Comparison of ENCODE assay signal across 8 mouse cellular contexts in genomic region chr7:109562154-109562599, GRCm38 (mm10). TPM values are rescaled to one million over a fixed set of nuclear protein-coding genes. Genes with fewer than 3 reads are reported as not detected.
DNase-seq lines count a peak whose midpoint lies in the region; ATAC-seq and TF ChIP-seq lines count a peak whose summit lies in the region.

No protein-coding gene starts in this region.

- peak overlapping the region; percentile 21 for H3K4me2 ChIP-seq in heart, embryonic 15.5 days
- H3K4me2 ChIP-seq in lung, postnatal 0 days (replicated peaks; ENCODE audit: low read depth, low read length): peak overlapping the region; percentile 15
- 0 out of 2 replicates have a peak overlapping the region, but pooled peaks have one; percentile 20 for H3K4me2 ChIP-seq in intestine, embryonic 16.5 days (ENCODE audit: low read depth, low read length)
- H3K4me2 ChIP-seq in stomach, embryonic 14.5 days (replicated peaks; ENCODE audit: low read depth, low read length): peak overlapping the region; percentile 10

- TF ChIP-seq POLR2A in lung, adult 2 months (IDR thresholded peaks at IDR 0.05; ENCODE audit: borderline replicate concordance, extremely low read depth, low read depth, low read length): no peak

- H3K27me3 ChIP-seq in heart, embryonic 15.5 days: no peaks in the 10 kb centered on the region
- H3K27me3 ChIP-seq in lung, postnatal 0 days (replicated peaks; ENCODE audit: insufficient read depth, low read length): no peaks in the 10 kb centered on the region
- H3K27me3 ChIP-seq in intestine, embryonic 16.5 days (replicated peaks; ENCODE audit: control insufficient read depth, insufficient read depth, low read length): no peaks in the 10 kb centered on the region
- no peaks in the 10 kb centered on the region for H3K27me3 ChIP-seq in stomach, embryonic 14.5 days (ENCODE audit: control insufficient read depth, insufficient read depth, low read length)

- TF ChIP-seq CTCF in lung, postnatal 0 days (IDR thresholded peaks at IDR 0.05): no peak
- TF ChIP-seq CTCF in lung, adult 2 months (IDR thresholded peaks at IDR 0.05; ENCODE audit: insufficient read depth, low read length): no peak

- peaks cover 49% of the 10 kb centered on the region for H3K4me1 ChIP-seq in heart, embryonic 15.5 days (replicated peaks)
- H3K4me1 ChIP-seq in lung, postnatal 0 days (ENCODE audit: insufficient read depth, low read depth, low read length): peaks cover 40% of the 10 kb centered on the region
- peaks cover 46% of the 10 kb centered on the region for H3K4me1 ChIP-seq in lung, adult 2 months (ENCODE audit: control insufficient read depth, insufficient read depth, low read length)
- H3K4me1 ChIP-seq in intestine, embryonic 16.5 days (ENCODE audit: control insufficient read depth, insufficient read depth, low read length): peaks cover 33% of the 10 kb centered on the region
- peaks cover 33% of the 10 kb centered on the region for H3K4me1 ChIP-seq in stomach, embryonic 14.5 days (ENCODE audit: control insufficient read depth, insufficient read depth, low read length)

- H3K9ac ChIP-seq in heart, embryonic 15.5 days: no peak overlapping the region
- H3K9ac ChIP-seq in lung, postnatal 0 days (replicated peaks; ENCODE audit: low read depth): no peak overlapping the region
- no peak overlapping the region for H3K9ac ChIP-seq in intestine, embryonic 16.5 days (ENCODE audit: low read depth, low read length)
- no peak overlapping the region for H3K9ac ChIP-seq in stomach, embryonic 14.5 days (replicated peaks; ENCODE audit: low read depth, low read length)

- no peak overlapping the region for H3K4me3 ChIP-seq in heart, embryonic 15.5 days
- no peak overlapping the region for H3K4me3 ChIP-seq in lung, postnatal 0 days (ENCODE audit: low read depth, low read length)
- H3K4me3 ChIP-seq in lung, adult 2 months (replicated peaks; ENCODE audit: extremely low read depth, low read depth, low read length): no peak overlapping the region
- H3K4me3 ChIP-seq in intestine, embryonic 16.5 days (ENCODE audit: low read length): no peak overlapping the region
- no peak overlapping the region for H3K4me3 ChIP-seq in stomach, embryonic 14.5 days (ENCODE audit: low read depth, low read length)

- peak overlapping the region; percentile 65 for H3K27ac ChIP-seq in heart, embryonic 15.5 days
- H3K27ac ChIP-seq in lung, postnatal 0 days (ENCODE audit: low read length): peak overlapping the region; percentile 79
- H3K27ac ChIP-seq in intestine, embryonic 16.5 days (ENCODE audit: low read length): peak overlapping the region; percentile 43
- peak overlapping the region; percentile 80 for H3K27ac ChIP-seq in stomach, embryonic 14.5 days (ENCODE audit: low read length)

- no peak for ATAC-seq in heart, embryonic 15.5 days (replicated peaks; ENCODE audit: insufficient number of reproducible peaks, insufficient read depth, low FRiP score, low read depth)
- no peak; the same call in none of the 2 replicates for ATAC-seq in lung, postnatal 0 days
- no peak for ATAC-seq in intestine, embryonic 16.5 days
- no peak for ATAC-seq in stomach, embryonic 14.5 days (ENCODE audit: insufficient number of reproducible peaks, insufficient read depth, low FRiP score, low read depth)

- DNase-seq in heart, postnatal 14 days: no peak
- DNase-seq in lung, postnatal 0 days (ENCODE audit: low spot score): peak; percentile 62
- DNase-seq in lung, adult 2 months: no peak
- DNase-seq in layer of hippocampus, adult 11-12 months (ENCODE audit: low spot score): no peak
- no peak for DNase-seq in urinary bladder, postnatal 10 days (ENCODE audit: low spot score)

- H3K9me3 ChIP-seq in heart, embryonic 15.5 days (replicated peaks): no peaks in the 10 kb centered on the region
- no peaks in the 10 kb centered on the region for H3K9me3 ChIP-seq in lung, postnatal 0 days (ENCODE audit: low read length)
- H3K9me3 ChIP-seq in intestine, embryonic 16.5 days (ENCODE audit: control insufficient read depth, low read length): no peaks in the 10 kb centered on the region
- H3K9me3 ChIP-seq in stomach, embryonic 14.5 days (ENCODE audit: control insufficient read depth, low read depth, low read length): no peaks in the 10 kb centered on the region

- intact Hi-C loops in heart, postnatal 14 days (cut with DNase I): loop anchor here (5.0 kb wide), 1 partner anchor 50 kb away; no protein-coding TSS in a partner anchor

- H3K36me3 ChIP-seq in heart, embryonic 15.5 days: no peaks in the 10 kb centered on the region
- H3K36me3 ChIP-seq in lung, postnatal 0 days (ENCODE audit: insufficient read depth, low read length): no peaks in the 10 kb centered on the region; the same call in 1 of the 2 replicates
- peaks cover 3% of the 10 kb centered on the region for H3K36me3 ChIP-seq in intestine, embryonic 16.5 days (ENCODE audit: control insufficient read depth, insufficient read depth, low read length)
- H3K36me3 ChIP-seq in stomach, embryonic 14.5 days (ENCODE audit: control insufficient read depth, insufficient read depth, low read length): no peaks in the 10 kb centered on the region

- WGBS in heart, embryonic 15.5 days: 27% methylated on average over 4 of the region's 4 CpGs
- 14% methylated on average over 4 of the region's 4 CpGs for WGBS in lung, postnatal 0 days
- 4% methylated on average over 4 of the region's 4 CpGs for WGBS in lung, adult 2 months
- WGBS in intestine, embryonic 16.5 days: 18% methylated on average over 4 of the region's 4 CpGs
- WGBS in stomach, embryonic 14.5 days: 12% methylated on average over 4 of the region's 4 CpGs

- TF ChIP-seq EP300 in lung, postnatal 0 days (IDR thresholded peaks at IDR 0.05): no peak

RNA-seq across cellular contexts. Expression of gene Rpl27a, which starts 43.2 kb away (rescaled TPM):
- 70.7 and 72.1 TPM in 2 replicates for polyA plus RNA-seq in heart, embryonic 15.5 days (2015; fragmentation: Nextera tagmentation; extraction: Ambion mirVana)
- 100 to 1,000 TPM; 100 to 103 TPM for total RNA-seq in heart, postnatal 14 days (2021)
- polyA plus RNA-seq in lung, postnatal 0 days (2015; fragmentation: Nextera tagmentation; extraction: Ambion mirVana): 108 and 110 TPM in 2 replicates
- 208 and 282 TPM in 2 replicates for polyA plus RNA-seq in lung, adult 2 months (2012; rRNA removed)
- 115 and 131 TPM in 2 replicates for polyA plus RNA-seq in intestine, embryonic 16.5 days (2015; fragmentation: Nextera tagmentation; extraction: Ambion mirVana)
- polyA plus RNA-seq in stomach, embryonic 14.5 days (2014; fragmentation: Nextera tagmentation; extraction: Ambion mirVana): 163 and 168 TPM in 2 replicates

RNA-seq across cellular contexts. Expression of gene Trim66, which starts 54.2 kb away (rescaled TPM):
- 0.01 TPM in 1 of 2 replicates, not detected in the other for polyA plus RNA-seq in heart, embryonic 15.5 days (2015; fragmentation: Nextera tagmentation; extraction: Ambion mirVana)
- total RNA-seq in heart, postnatal 14 days (2021): under 1 TPM; 0.02 to 0.12 TPM
- 0.04 TPM in 2 replicates for polyA plus RNA-seq in lung, postnatal 0 days (2015; fragmentation: Nextera tagmentation; extraction: Ambion mirVana)
- 0.08 and 0.09 TPM in 2 replicates for polyA plus RNA-seq in lung, adult 2 months (2012; rRNA removed)
- polyA plus RNA-seq in intestine, embryonic 16.5 days (2015; fragmentation: Nextera tagmentation; extraction: Ambion mirVana): 0.01 TPM in 1 of 2 replicates, not detected in the other
- polyA plus RNA-seq in stomach, embryonic 14.5 days (2014; fragmentation: Nextera tagmentation; extraction: Ambion mirVana): 0.04 and 0.09 TPM in 2 replicates
